Mouse (Mus musculus): ENCODE results near the gene 4930519P11Rik.

DNA sequence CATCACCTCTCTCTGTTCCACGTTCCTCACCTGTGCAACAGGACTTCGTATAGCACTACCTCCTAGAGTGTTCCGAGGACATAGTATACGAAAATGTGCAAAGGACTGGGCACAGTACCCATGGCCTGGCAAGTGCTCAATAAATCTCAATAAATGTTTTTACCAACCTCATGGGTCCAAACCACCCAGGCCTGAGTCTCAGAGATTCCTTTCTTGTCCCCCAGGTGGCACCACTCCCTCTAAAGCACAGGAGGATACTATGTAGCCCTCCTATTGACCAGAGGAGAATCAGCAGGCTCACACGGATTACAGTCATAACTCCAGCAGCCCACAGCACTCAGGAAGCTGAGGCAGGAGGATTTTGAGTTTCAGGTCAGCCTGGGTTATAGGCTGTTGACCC is 33.4 kb upstream of the 4930519P11Rik start:
- TF ChIP-seq TCF12 (IDR thresholded peaks at IDR 0.05; ENCODE audit: insufficient read depth, poor library complexity, severe bottlenecking) (no peak), USF1 (IDR thresholded peaks at IDR 0.05; ENCODE audit: low read depth) (no peak), POLR2A (IDR thresholded peaks at IDR 0.05; ENCODE audit: insufficient read length, low read depth) (no peak), E2F4 (IDR thresholded peaks at IDR 0.05; ENCODE audit: insufficient read depth) (no peak), POLR2AphosphoS2 (IDR thresholded peaks at IDR 0.05; ENCODE audit: insufficient read length, low read depth) (no peak), REST (IDR thresholded peaks at IDR 0.05; ENCODE audit: insufficient read depth, insufficient read length) (no peak), SRF (IDR thresholded peaks at IDR 0.05; ENCODE audit: control insufficient read depth, insufficient read length, low read depth) (no peak), MYOD1 (IDR thresholded peaks at IDR 0.05; ENCODE audit: control insufficient read depth in 1 of 3, insufficient read length in 2 of 3, low read depth in 2 of 3) (no peak)
